Mouse (Mus musculus): ENCODE results near the gene Usp31. TPM values are rescaled to one million over a fixed set of nuclear protein-coding genes. Genes with fewer than 3 reads are reported as not detected.
A peak's percentile ranks its signal among the peaks of the same experiment; 100 is the strongest.

Usp31 gene
- 10.1 and 13.2 TPM in 2 replicates for polyA plus RNA-seq (2012; rRNA removed)

DNA sequence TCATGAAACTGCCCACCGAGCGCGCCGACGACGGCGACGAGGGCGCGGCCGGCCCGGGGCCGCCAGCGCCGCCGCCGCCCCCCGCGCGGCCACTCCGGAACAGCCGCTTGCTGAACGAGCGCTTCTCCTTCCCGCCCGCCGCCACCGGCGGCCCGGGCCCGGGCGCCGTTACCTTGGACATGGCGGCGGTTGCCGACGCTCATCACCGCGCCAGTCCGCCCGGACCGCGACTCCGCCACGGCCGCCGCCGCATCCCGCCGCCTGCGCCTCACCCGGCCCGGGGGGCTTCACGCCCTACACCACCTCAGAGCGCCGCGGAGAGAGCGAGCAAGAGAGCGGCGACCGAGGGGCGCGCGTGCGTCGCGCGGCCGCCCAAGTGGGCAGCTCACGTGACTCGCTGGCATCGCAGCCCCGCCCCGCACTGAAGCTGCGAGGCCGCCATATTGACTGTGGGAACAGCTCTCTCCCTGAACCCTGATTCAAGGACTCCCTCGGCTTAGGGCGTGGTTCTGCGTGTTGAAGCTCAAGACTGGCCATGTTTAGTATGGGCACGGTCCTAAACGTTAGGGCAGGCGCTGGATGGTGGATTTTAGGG, at the start of gene Usp31:
TSS of gene Usp31 (minus strand) at position 181 of the 595 bp plus-strand sequence.
- DNase-seq (ENCODE audit: low read depth), result peak; percentile 100
- TF ChIP-seq POLR2A (IDR thresholded peaks at IDR 0.05; ENCODE audit: borderline replicate concordance, extremely low read depth, insufficient read depth, insufficient read length, poor library complexity, severe bottlenecking) (peak; percentile 90), CTCF (IDR thresholded peaks at IDR 0.05; ENCODE audit: borderline replicate concordance, extremely low read depth, insufficient read depth, insufficient read length) (no peak)

DNA sequence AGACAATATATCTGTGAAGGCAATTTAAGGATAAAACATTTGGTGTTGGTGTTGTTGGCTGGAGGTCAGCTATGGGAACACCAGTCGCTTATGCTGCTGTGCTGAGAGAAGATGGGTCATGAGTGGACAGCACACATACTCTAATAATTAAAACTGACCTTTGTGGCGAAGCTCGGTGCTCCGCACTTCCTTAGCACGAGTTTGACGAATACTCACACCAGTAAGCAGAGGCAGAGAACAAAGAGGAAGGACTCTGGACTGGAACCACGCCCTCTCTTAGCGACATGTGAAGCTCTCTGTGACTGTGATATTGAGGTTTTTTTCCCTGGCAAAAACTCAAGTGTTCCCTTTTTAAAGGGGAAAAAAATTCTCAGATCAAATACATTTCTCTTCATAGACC, 47.7 kb upstream of the Usp31 start:
- DNase-seq (ENCODE audit: low read depth), result no peak
- TF ChIP-seq CTCF (IDR thresholded peaks at IDR 0.05; ENCODE audit: borderline replicate concordance, extremely low read depth, insufficient read depth, insufficient read length) (no peak), POLR2A (IDR thresholded peaks at IDR 0.05; ENCODE audit: borderline replicate concordance, extremely low read depth, insufficient read depth, insufficient read length, poor library complexity, severe bottlenecking) (no peak)

DNA sequence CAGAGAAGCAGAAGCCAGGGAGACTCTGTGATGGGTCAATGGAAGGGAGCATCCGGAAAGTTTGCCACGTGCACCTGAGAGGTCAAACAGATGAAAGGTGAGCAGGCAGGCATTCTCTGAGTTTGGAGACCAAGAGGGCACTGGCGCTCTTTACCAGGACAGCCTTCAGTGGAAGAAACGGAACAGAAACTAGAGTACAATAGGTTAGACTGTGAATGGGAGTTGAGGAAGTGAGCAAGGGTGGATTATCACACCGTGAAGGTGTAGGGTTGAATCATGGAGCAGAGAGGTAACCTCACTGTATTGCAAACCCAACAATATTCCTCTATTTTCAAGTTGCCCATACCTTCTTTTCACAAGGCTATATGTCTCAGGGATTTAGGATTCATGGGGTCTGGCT, 43.2 kb upstream of the Usp31 start:
- DNase-seq (ENCODE audit: low read depth), result no peak
- TF ChIP-seq POLR2A (IDR thresholded peaks at IDR 0.05; ENCODE audit: borderline replicate concordance, extremely low read depth, insufficient read depth, insufficient read length, poor library complexity, severe bottlenecking) (no peak), CTCF (IDR thresholded peaks at IDR 0.05; ENCODE audit: borderline replicate concordance, extremely low read depth, insufficient read depth, insufficient read length) (no peak)

DNA sequence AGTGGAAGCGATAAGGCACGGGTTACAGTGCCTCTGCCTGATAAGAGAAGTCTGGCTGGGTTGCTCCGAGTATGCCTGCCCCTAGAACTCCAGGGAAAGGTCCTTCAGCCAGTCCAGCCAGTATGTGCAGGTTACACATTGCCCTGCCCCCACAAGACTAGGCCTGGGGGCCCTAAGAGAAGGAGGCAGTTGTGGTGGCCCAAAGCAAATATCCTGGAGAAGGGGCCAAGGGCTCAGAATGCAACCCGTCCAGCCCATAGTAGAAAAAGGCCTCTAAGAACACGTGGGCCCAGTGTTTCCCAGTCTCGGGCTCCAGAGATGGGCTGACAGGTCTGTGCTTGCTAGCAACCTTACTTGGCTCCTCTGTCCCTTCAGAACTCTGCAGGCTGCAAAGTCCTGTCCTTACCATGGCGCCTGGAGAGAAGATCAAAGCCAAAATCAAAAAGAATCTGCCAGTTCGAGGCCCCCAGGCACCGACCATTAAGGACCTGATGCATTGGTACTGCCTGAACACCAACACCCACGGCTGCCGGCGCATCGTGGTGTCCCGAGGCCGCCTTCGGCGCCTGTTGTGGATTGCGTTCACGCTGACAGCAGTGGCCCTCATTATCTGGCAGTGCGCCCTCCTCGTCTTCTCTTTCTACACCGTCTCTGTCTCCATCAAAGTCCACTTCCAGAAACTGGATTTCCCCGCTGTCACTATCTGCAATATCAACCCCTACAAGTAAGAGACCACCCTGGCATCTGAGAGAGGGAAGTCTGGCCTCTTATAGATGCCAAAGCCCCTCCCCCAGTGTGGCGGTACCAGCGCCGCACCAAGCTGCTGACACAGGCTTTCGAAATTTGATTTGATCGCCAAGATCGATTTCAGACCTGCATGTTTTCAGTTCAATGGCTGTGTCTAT, 30.7 kb upstream of the Usp31 start:
- TF ChIP-seq CTCF (IDR thresholded peaks at IDR 0.05; ENCODE audit: borderline replicate concordance, extremely low read depth, insufficient read depth, insufficient read length), result no peak
- TF ChIP-seq POLR2A (IDR thresholded peaks at IDR 0.05; ENCODE audit: borderline replicate concordance, extremely low read depth, insufficient read depth, insufficient read length, poor library complexity, severe bottlenecking), result no peak
- DNase-seq (ENCODE audit: low read depth), result peak; percentile 5

DNA sequence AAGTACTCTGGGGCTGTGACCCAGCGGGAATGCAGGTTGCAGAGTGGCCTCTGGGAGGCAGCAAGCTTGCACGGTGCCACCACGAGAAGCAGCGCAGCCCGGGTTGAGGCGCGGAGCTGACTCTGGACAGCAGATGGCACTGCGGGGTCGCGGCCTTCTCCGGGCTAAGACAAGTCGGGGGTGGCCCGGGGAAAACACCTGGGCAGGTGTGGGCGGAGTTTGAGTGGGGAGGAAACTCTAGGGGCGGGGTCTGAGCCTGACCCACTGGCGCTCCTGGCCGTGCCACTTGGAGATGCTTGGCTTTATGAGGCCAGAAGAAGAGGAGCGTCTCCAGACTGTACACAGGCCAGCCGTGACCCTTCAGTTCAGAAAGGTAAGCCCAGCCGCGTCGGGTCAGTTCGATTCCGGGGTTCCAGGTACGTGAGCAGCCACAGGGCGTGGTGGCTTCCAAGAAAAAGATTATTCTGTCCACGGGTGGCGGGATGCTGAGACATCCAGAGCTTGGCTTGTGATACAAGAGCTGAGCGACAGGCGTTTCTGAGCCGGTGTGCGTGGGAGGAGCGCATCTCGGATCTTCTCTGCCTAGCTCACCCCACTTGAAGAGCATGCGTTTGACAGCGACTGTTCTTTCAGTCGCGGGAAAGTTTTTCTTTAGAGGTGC, 27.2 kb upstream of the Usp31 start, which contains the start of gene Scnn1g:
TSS of gene Scnn1g (plus strand) at position 309 of the 661 bp plus-strand sequence.
- TF ChIP-seq CTCF (IDR thresholded peaks at IDR 0.05; ENCODE audit: borderline replicate concordance, extremely low read depth, insufficient read depth, insufficient read length), result peak; percentile 98
- no peak for TF ChIP-seq POLR2A (IDR thresholded peaks at IDR 0.05; ENCODE audit: borderline replicate concordance, extremely low read depth, insufficient read depth, insufficient read length, poor library complexity, severe bottlenecking)
- DNase-seq (ENCODE audit: low read depth), result peak; percentile 91

DNA sequence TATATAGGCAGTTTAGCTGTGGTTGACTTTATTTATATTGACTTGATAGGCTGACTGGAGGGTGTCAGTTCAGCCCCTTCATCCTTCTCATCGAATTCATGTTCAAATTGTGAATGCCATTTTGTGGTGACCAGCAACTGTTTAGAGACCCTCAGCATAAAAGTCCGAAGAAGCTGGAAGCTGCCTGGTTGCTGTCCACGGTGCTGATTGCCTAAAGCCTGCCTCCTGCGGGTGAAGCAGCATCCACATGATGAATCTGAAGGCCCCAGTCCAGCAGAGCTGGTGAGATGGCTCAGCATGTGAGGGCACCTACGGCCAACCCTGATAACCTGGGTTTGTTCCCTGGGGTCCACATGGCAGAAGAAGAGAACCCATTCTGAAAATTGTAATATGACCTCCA, 23.2 kb upstream of the Usp31 start:
- peak; percentile 27 for DNase-seq (ENCODE audit: low read depth)
- TF ChIP-seq CTCF (IDR thresholded peaks at IDR 0.05; ENCODE audit: borderline replicate concordance, extremely low read depth, insufficient read depth, insufficient read length), result peak; percentile 14; the same call in 1 of the 2 replicates
- TF ChIP-seq POLR2A (IDR thresholded peaks at IDR 0.05; ENCODE audit: borderline replicate concordance, extremely low read depth, insufficient read depth, insufficient read length, poor library complexity, severe bottlenecking), result no peak

DNA sequence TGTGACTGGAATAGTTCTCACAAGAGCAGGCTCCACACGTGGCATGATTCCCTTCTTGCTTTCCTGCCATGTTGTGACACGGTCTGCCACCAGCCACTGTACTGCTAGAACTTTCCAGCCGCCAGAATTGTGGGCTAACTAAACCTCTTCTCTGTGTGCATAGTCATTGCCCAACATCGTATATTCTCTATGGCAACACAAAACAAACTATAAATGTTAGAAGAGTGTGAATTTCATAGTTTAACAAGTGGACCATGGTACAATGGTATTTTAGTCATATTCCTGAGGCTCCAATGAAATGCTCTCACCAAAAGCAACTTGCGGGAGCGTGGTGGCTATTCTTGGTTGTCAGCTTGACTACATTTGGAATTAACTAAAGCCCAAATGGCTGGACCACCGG, 10.0 kb upstream of the Usp31 start:
- no peak for DNase-seq (ENCODE audit: low read depth)
- TF ChIP-seq POLR2A (IDR thresholded peaks at IDR 0.05; ENCODE audit: borderline replicate concordance, extremely low read depth, insufficient read depth, insufficient read length, poor library complexity, severe bottlenecking) (no peak), CTCF (IDR thresholded peaks at IDR 0.05; ENCODE audit: borderline replicate concordance, extremely low read depth, insufficient read depth, insufficient read length) (no peak)

DNA sequence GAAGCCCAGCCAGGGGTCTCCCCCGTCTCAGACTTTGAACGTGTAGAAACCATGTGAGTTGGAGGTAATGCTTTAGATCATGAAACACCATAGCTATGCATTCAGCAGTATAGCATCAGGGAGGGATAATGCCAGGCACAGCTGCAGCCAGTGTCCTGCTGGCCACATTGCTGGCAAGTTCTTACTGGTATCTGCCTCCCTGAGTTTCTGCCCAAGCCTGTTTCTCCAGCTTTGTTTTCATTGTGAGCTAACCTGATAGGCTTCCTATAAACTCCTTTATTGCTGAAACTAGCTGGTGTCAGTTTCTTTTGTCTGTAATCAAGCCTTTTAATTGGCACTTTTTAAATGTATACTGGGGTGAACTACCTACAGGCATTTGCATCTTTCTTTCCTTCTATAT, 4.1 kb upstream of the Usp31 start:
- no peak for DNase-seq (ENCODE audit: low read depth)
- TF ChIP-seq CTCF (IDR thresholded peaks at IDR 0.05; ENCODE audit: borderline replicate concordance, extremely low read depth, insufficient read depth, insufficient read length), result no peak
- TF ChIP-seq POLR2A (IDR thresholded peaks at IDR 0.05; ENCODE audit: borderline replicate concordance, extremely low read depth, insufficient read depth, insufficient read length, poor library complexity, severe bottlenecking), result no peak

DNA sequence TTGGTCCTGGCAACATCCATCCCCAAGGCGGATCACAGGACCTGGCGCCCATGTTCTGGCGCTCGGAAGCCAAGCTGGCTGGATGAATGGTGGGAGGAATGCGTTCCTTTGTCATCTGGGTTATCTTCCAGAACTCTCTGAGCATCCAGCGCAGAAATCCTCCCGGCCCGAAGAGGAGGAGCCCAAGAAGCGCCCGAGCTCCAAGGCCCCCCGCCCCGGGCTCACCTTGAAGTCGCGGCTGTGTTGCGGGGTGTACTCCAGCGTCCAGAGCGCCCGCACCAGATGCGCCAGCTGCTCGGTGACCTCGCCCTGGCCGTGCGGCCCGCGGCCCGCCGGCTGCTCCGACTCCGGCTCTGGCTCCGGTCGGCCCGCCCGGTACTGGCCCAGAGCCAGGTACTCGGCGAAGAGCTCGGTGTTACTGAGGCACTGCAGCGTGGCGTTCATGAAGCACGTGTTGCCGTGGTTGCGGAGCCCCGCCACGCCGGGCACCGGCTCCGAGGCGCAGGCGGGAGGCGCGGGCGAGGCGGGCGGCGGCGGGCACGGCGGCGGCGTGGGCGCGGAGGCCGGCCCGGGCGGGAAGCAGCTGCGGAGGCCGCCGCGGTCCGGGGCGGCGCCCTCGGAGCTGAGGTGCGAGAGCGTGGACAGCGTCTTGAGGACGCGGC, 511 bp downstream of the Usp31 start:
- peak; percentile 55 for DNase-seq (ENCODE audit: low read depth)
- no peak for TF ChIP-seq POLR2A (IDR thresholded peaks at IDR 0.05; ENCODE audit: borderline replicate concordance, extremely low read depth, insufficient read depth, insufficient read length, poor library complexity, severe bottlenecking)

DNA sequence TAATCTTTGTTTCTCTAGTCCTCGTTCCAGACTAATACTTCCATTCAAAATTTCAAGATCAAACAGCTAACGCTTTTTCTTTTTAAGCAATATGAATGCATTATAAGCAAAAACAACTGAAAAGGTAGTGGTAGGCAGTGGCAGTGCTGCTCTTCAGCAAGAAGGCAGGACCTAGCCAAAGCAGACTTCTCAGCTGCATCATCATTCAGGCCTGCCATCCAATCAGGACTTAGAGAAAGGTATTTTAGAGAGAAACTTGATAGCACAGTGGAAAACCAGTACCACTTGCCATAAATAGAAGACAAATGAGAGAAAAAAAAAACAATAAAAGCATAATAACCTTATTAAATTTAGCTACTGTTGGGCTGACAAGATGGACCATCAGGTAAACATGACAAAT, 2.0 kb downstream of the Usp31 start:
- DNase-seq (ENCODE audit: low read depth), result peak; percentile 19
- TF ChIP-seq CTCF (IDR thresholded peaks at IDR 0.05; ENCODE audit: borderline replicate concordance, extremely low read depth, insufficient read depth, insufficient read length), result no peak
- TF ChIP-seq POLR2A (IDR thresholded peaks at IDR 0.05; ENCODE audit: borderline replicate concordance, extremely low read depth, insufficient read depth, insufficient read length, poor library complexity, severe bottlenecking), result no peak

DNA sequence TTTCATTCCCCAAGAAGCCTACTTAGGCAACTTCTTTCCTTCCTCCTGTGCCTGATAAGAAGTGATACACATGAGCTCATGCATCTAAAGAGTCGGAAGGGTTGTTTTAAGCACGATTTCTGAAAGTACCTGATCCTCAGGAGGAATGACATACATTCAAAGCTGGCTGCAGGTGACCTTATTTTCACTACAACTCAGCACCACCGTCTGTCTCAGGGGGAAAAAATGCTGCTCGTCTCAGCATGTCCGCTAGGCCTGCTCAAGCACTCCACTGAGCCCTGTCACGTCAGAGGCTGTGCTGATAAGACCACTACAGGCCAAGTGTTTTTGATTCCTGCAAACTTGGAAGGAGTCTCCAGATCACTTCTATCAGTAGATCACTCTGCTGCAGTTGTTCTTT, 5.1 kb downstream of the Usp31 start:
- TF ChIP-seq CTCF (IDR thresholded peaks at IDR 0.05; ENCODE audit: borderline replicate concordance, extremely low read depth, insufficient read depth, insufficient read length) (no peak), POLR2A (IDR thresholded peaks at IDR 0.05; ENCODE audit: borderline replicate concordance, extremely low read depth, insufficient read depth, insufficient read length, poor library complexity, severe bottlenecking) (no peak)
- no peak for DNase-seq (ENCODE audit: low read depth)

All from brain, embryonic 14.5 days (tissue).